Mouse (Mus musculus) MEL (cell line): ENCODE measurements around the gene Galnt17.

ENCODE experiments used
- EP300 ChIP-seq, 2 experiments: IDR thresholded peaks; 2 replicates each; pipeline ENCODE4 v1.6.1; 2011; ENCODE audit warnings: improper control_type of control experiment in 2 of 2, low read length in 2 of 2, low read depth in 1 of 2, mild to moderate bottlenecking in 1 of 2
- MXI1 ChIP-seq: IDR thresholded peaks from 2 replicates; pipeline ENCODE4 v1.6.1; 2011; ENCODE audit warnings: mild to moderate bottlenecking, low read depth, low read length, improper control_type of control experiment
- NELFE ChIP-seq: IDR thresholded peaks from 2 replicates; pipeline ENCODE4 v1.6.1; 2011; ENCODE audit warnings: low read depth, low read length, improper control_type of control experiment

DNA sequence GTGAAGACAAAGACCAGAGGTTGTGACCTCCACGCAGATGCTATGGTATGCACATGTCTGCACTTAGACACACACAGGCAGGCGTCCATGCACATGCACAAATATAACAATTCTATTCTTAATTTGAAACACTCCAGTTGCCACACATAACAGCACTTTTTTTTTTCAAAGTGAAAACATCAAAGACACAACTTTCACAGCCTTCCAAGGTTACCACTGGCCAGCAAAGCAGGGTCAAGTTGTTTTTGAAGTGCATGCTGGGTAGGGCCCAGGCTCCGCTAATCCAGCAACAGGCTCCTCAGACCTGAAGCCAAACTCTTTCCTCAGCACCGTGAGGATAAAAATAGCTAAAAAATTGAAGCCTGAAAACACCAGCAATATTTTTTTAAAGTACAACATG lies 357.9 kb downstream of the Galnt17 start:
- TF ChIP-seq NELFE (no peak), MXI1 (no peak), EP300 (IDR thresholded peaks at IDR 0.05; ENCODE audit: low read depth in 1 of 2, low read length in 2 of 2) (no peak)
